Mouse (Mus musculus): ENCODE data around the gene Unc93a2. TPM values are rescaled to one million over a fixed set of nuclear protein-coding genes. Genes with fewer than 3 reads are reported as not detected.
"Not testable (repeated sequence)": the region's sequence is repeated elsewhere in the genome, so short reads cannot be mapped to it uniquely, and the experiment has no call there.

Gene Unc93a2
- total RNA-seq (2021) = under 1 TPM; 0.12 to 0.16 TPM
- long read RNA-seq, experiment 1 = 0 reads
- long read RNA-seq, experiment 2 = 0 reads

DNA sequence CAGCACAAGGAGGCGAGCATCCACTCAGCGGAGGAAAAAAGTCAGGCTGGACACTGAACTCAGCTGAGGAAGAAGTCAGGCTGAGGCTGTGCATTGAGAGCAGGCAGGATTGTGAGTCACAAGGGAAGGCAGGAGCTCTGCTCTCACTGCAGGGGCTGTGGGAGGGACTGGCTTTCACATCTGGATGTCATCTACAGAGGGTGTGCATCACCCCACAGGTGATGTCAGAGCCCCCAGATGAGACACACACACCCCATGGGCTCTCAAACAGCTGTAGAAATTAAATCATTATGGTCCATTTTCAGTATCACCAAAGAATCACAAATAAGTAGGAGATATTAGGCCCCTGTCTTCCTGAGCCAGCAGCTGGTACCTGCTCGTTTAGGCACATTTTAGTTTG, at the start of gene Unc93a2:
Gene Unc93a2 (minus strand): TSS at position 101 of the 400 bp plus-strand sequence.
- not testable (repeated sequence) for DNase-seq (ENCODE audit: low spot score)

DNA sequence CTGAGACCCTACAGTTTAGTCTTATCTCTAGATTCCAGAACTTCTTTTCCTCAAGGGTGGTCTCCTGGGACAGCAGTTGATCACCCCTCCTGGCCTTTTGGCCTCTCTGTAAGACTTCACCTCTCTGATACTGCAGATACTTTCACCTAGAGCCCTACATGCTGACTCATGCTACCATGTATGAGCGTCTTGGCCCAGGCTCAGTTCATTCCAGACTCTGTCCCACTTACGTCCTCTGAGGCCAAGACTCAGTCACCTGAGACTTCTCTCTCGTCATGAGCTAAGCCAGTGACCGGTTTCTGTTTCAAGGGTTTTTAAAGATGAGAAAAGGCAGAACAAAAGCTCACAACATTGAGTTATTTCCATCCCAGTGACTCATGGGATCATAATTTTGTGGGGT, 48.9 kb upstream of the Unc93a2 start:
- peak; percentile 60 for DNase-seq (ENCODE audit: low spot score)

DNA sequence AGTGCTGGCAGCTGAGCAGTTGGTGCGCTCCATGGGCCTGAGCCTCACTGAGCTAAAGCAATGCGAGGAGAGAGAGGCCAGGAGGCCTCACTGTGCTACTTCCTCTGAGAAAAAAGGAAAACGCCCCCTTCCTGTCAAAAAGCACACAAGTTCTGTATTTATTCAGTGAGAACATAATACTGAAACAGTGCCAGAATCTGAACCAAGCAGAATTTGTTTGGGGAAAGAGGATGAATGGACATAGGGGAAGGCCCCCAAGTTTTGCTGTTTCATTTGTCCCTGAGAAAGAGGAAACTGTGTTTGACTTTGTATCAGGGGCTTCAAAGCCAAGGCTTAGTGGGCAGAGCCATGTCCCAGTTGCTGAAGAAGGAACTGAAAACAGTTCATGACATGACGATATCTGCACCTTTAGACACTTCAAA, 45.0 kb upstream of the Unc93a2 start:
- not testable (repeated sequence) for DNase-seq (ENCODE audit: low spot score)

DNA sequence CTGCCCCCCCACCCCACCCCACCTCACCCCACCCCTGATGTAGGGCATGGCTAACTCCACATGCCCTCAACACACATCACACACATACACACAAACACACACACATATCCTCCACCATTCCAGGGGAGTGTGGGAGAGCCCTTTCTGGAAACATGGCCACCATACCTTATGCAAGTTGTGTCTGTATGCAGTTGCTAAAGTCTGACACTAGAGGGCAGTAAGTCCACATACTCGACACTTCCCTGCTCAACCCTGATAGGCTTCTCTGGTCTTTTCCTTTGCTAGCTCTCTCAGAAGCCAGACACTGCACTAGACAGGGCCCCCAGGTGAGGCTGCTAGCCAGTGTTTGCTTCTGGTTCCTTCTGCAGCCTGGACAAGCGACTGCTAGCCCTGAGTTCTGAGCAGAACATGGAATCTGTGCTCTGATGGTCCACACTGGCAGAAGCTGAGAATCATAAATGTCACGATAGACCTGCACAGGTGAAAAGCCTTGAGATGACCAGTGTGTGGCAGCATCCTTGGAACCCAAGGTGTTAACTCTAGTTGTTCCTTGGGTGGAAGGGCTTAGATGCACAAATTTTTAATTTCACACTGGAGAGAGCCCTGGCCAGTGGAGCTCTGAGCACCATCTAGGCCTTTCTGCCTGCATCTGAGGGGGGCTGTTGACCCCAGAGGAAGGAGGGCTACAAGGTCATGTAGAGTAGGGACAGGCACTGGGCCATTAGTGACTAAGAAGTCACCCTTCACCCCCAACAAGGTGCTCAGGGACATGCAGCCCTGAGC, 35.1 kb upstream of the Unc93a2 start:
- DNase-seq (ENCODE audit: low spot score) = peak; percentile 10

DNA sequence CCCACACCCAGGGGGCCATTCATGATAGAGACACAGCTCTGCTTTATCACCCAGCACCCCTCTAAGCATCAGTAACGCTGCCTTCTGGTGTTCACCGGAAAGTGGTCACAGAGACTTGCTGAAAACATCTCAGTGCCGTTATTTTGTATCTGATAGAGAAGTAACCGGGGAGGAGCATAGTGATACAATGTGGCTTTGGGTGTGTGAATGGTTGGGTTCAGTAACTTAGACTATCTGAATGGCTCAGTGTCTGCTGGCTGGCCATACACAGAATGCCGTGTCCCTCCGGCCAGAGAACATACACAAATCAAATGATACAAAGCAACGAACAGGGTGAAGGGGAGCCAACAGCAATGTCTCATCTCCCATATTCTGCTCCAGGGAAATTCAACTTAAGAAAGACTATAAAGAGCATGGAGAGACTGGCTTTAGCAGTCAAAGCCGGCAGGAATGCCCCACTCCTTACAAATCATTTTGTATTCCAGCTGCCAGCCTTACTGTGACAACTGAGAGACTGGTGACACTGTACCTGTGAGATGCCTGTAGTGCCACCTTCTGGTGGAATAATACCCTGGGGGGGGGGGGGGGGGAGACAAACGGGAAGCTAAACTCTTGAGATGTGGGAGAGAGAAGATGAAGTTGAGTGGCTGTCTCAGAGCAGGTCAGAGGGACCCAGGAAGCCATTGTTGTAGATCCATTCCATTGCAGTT, 29.5 kb upstream of the Unc93a2 start:
- not testable (repeated sequence) for DNase-seq (ENCODE audit: low spot score)

DNA sequence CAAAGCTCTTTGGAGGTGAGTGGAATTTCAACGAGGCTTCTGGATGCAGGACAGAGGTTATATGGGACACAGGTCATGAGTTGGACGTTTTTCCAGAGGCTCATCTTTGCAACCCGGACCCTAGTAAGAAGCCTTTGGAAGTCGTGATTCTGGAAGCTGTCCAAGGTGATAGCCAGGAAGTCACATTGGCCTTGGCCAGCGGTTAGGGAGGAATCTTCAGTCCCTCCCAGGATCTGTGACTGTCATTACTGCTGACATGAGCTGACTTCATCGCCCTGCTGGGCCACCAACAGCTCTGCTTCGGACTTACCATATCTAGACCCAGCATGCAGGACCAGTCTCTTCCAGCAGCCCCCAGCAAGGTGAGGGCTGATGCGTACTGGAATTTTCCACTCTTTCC, 28.1 kb upstream of the Unc93a2 start:
- not testable (repeated sequence) for DNase-seq (ENCODE audit: low spot score)

DNA sequence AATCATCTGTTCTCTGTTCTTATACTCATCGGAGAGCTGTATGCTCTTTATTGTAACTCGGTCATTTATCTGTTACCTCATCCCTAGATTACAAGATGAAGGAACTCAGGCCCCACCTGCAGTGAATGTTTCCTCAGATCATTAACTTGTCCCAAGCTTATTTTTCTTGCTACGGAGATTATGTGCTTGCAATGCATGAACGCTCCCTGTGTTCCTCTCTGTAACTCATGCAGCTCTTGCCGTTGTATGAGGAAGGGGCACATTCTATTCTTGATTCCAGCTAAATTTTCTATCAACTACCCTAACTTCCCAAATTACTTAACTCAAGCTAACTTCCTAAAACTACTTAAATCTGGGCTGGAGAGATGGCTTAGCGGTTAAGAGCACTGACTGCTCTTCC, 14.5 kb upstream of the Unc93a2 start:
- not testable (repeated sequence) for DNase-seq (ENCODE audit: low spot score)

DNA sequence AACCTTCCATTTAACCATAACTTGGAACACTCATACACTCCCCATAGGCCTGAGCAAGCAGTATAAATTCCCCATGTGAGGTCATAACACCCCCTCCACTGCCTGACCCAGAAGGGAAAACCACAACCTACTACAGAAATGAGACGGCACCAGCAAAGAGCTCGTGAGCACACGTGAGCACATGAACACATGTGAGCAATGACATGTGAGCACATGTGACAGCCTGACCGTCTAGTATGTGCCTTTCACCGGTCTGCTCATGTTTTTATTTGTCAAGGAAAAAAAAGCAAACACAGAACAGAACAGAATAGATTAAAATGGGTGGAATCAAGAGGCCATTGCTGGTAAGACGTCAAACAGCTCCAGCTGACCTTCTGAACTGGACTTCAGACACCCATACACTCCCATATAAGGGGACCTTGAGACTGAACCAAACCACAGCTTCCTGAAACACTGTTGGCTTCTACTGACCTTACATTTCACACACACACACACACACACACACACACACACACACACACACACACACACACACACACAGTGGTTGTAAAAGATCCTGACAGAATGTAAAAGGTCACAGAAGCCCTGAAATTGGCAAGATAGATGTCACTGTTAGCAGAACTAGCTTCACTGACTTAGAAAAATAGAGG, 13.1 kb upstream of the Unc93a2 start:
- DNase-seq (ENCODE audit: low spot score) = not testable (repeated sequence)

DNA sequence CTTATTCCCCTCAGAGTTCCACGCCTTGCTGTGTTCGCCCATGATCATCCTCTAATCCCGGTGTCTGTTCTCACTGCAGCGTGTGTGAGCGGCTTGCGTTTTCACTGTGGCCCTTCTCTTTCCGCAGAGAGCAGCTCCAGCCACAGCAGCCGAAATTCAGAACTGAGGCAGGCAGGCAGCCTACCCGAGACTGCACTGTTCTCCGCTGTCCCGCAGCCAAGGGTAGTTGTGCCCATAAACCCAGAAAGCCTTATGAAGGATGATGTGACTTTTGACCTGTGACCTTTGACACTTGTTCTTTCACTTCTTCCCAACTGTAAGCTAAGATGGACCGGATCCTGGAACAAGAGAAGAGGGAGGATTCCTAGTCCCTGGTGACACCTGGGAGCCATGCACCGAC, 11.8 kb upstream of the Unc93a2 start:
- not testable (repeated sequence) for DNase-seq (ENCODE audit: low spot score)

DNA sequence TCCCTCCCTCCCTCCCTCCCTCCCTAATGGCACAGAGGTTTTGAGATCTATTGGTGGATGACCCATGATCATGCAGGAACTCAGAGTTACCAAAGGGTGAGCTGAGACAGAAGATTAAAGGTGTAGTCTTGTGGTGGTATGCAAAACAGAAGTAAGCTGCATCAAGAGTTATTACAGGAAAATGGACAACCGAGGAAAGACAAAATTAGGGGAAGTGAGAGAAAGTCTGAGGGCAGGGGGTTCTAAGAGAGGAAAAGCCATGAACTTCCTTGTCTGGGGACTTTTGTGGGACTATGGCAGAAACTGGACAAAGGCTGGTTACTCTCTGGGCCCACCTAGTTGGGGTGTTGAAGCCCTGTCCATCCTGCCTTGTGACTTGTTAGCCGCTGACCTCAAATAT, 11.0 kb upstream of the Unc93a2 start:
- DNase-seq (ENCODE audit: low spot score) = not testable (repeated sequence)

DNA sequence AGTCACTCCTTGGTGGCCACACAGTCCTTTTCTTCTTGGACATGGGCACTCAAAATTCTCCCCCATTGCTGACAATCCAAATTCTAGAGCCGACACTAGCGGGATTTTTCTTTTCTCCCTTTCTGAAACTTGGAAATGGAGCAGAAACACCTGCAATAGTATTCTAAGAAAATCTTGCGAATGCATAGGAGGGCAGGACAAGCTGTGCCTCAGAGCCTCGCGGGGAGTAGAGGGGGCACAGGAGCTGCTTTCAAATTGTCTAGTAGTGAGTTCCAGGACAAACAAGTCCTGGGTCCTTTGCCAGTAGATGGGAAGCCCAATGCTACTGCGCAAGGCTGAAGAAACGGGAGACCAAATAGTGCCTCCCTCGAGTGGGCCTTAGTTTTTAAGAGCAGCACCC, 10.4 kb upstream of the Unc93a2 start:
- not testable (repeated sequence) for DNase-seq (ENCODE audit: low spot score)

DNA sequence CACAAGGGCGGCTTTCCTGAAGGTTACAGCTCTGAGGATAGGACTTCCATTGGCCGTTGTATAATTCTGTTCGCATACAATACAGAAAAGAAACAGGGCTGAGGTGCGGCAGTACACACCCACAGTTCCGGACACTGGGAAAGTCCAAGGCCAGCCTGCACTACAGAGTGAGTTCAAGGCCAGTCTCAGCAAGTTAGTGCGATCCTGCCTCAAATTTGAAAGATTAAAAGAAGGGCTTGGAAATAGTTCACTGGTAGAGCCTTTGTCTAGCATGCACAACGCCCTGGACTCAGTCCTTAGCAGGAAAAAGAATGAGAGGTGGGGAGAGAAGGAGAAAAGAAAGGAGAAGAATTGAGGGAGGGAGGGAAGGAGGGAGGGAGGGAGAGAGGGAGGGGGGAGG, 9.9 kb upstream of the Unc93a2 start:
- not testable (repeated sequence) for DNase-seq (ENCODE audit: low spot score)

DNA sequence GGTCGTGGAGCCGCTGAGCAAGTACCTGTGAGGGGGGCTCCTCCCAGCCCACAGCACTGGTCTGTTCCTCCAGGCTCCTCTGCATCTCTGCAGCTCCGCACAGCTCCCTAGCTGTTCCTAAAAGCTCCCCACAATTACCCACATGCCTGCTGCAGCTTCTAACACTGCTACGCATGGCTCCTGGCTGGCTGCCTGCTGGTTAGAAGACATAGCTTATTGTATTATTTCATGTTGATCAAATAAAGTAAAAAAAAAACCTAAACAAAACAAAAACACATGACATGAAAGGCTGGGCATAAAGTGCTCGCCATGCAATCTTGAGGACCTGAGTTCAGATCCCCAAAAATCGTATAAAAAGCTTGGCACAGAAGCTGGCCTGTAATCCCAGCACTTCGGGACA, 4.6 kb upstream of the Unc93a2 start:
- DNase-seq (ENCODE audit: low spot score) = not testable (repeated sequence)

DNA sequence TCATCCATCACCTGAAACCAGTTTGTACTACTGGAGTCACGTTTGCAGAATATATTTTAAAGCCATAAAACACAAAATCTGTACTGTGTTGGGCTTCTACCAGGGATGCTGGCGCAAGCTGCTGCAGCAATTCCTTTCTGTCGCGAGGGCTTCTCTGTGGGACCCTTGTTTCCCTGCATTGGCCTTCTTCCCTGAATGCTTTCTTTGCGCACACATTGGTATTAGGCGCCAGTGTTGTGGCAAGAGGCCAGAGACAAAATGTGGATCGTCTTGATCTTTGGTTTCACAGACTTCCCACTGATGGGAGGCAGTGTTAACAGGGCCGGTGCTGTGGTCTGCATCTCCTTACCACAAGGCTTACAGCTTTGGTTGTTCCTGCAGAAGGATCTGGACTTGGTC, 3.7 kb upstream of the Unc93a2 start:
- not testable (repeated sequence) for DNase-seq (ENCODE audit: low spot score)

DNA sequence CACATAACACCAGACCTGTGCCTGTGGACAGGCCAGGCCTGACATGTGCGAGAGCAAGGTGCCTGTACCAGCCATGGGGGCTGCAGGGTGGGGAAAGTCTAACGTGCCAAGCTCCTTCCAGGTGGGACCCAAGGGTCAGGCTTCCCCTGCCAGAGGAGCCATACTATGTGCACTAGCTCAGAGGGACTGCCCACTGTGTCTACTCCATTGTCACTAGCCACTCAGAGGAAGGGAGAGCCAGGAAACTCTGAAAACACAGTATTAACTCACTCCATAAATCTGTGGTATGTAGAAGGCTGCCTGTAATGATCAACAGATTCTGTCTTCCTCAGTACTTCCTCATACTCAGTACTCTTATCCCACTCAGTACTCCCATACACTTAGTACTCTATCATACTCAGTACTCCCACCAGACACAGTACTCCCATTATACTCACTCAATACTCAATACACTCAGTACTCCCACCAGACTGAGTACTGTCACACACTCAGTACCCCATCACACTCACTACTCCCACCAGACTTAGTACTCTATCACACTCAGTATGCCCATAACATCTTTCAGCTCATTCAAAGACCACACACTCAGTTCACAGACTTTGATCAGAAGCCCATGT, 3.2 kb upstream of the Unc93a2 start:
- DNase-seq (ENCODE audit: low spot score) = not testable (repeated sequence)

DNA sequence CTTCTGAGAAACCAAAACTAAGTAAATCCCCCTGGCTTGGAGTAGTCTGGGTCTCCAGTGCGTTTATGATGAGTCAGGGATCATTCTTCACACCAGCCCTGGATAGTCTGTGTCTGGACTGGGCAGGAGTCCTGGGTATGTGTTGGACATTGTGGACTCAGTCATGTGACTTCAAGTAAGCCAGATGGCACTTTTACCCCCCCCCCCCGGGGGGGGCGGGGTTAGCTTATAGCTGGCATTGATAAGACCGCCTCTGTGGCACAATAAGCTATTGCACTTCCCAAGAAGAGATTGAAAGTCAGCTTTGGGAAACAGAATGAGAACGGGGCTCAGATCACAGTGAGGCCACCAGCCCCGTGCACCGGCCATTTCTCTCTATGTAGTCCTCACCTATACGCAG, 752 bp upstream of the Unc93a2 start:
- not testable (repeated sequence) for DNase-seq (ENCODE audit: low spot score)

DNA sequence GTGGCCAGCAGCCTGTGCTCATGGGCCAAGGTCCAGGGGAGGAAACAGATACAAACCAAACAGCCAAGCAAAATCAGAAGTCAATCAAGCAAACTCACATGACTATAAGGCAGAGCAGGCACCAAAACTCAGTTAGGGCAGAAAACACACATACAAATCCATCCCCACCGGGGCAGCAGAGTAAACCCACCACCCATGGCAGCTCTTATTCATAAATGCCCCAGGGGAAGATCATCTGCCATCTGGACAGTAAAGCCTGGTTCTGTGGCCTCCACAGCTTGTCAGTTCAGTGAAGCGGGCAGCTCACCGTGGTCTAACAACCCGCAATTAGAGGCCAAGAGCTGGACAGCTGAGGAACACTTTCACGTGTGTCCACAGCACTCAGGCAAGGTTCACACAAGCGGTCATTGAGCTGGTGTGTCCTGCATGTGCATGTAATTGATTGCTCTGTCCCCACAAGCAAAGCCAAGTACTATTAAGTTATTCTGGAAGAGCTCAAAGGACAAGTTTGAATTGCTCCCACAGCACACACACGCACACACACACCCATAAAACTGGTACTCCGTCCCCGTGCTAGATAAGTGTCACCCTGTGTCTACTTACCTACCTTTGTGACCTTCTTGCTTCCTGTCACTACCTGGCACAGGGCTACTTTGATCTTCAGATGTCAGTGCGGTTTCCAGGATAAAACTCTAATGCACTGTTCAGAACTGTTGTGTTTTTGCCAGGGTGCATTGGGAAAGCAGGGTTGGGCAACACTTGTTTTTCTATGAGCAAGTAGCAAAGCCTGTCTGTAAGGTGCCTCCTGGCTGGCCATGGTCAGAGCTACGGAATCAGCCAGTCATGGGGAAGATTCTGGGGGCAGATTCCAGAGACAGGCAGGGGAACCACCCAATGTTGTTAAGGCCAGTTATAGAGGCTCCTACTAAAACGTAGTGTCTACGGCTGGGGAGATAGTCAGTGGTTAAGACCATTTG, 1.8 kb downstream of the Unc93a2 start:
- not testable (repeated sequence) for DNase-seq (ENCODE audit: low spot score)

DNA sequence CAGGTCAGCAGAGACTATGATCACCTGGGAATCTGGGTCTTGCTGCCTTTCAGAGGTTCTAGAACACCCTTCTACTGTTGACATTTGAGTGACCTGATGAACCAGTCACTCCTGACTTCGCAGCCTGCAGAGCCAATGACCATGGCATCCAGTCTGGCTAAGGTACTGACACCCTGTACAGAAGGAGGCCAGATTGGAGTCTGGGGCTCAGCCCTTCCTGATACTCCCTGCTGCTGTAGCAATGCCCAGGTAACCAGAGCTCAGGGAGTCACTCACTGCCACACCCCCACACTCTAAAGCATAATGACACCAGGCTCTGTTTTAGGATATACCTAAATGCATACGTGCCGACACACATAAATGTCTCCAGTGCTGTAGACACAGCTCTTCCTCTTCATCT, 2.6 kb downstream of the Unc93a2 start:
- not testable (repeated sequence) for DNase-seq (ENCODE audit: low spot score)

DNA sequence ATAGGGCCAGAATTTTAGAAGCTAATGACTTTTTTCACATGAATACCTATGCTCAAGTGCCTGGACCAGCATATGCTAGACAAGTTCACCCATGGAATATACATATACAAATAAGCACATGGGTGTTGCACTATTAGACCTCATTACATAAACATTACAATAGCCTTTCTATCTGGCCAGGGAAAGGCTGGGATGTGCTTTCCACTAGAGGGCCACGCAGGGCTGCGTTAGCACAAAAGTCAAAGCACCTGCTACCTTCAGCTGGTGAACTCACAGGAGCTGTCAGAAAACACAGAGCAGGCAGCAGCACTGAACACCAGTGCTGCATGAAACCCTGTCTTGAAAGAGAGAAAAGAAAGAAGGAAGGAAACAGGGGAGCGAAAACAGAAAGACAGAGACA, 7.4 kb downstream of the Unc93a2 start:
- not testable (repeated sequence) for DNase-seq (ENCODE audit: low spot score)

DNA sequence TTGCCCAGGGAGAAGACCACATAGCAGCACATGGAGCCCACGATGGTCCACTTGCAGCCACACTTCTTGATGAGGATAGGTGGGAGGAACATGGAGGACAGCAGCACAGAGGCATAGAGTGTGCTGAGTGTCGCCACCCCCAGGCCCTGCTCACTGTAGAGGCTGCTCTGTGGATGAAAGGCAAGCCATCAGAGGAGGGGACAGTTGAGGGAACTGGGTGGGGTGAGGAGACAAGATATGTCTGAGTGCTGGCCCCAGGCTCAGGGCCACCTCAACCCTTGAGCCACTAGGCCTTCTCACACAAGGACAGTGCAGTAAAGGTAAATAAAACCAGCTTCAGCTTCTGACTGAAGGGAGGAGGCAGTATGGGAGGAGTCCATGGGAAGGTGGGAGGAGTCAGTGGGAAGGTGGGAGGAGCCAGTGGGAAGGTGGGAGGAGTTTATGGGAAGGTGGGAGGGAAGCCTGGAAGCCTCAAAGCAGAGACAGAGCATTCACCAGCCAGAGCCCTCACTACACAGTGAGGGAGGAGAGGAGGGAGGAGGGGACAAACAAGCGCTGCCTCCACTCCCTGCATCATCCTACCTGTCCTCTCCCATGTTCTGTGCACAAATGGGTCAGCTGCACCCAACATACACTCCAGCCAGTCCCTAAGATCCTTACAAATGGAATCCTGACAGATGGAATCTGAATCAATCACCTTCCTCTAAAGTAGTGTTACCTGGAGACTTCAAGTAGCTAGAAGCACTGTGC, 8.1 kb downstream of the Unc93a2 start:
- not testable (repeated sequence) for DNase-seq (ENCODE audit: low spot score)
